ENCODE assay signal across 24 mouse cellular contexts in the genomic region with DNA sequence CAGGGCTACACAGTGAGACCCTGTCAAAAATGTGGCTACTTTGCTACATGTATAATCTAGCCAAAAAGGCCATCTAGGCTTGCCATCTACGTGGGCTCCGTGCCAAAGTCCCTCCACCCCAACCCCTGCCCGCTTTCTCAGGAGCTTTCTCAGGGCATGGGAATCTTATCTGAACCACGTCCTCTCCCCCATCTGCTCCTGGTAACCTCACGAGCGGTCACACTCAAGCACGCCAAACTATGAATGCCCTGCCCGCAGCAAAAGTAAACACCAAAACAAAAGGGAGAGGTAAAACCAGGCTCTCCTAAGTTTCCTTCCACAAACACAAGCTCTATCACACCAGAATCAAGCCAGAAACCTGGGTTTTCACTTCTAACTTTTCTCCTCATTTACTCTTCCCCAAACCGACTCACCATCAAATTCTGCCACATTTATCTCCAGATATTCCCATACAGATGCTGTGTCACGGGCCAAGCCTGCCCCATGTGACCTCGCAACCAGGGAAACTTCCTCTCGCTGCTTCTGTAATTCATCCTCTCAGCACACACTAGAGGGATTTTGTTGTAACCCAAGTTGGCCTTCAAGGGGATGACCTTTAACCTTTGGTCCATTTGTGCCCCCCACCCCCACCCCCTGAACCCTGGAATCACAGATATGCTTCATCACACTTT.
DNase-seq lines count a peak whose midpoint lies in the region; ATAC-seq and TF ChIP-seq lines count a peak whose summit lies in the region.
"Had no signal": no experiment of that assay in that cellular context is flagged by ENCODE, and none has a peak within 500 bp of the region (broad histone marks: within the 10 kb centered on the region; RNA-seq: fewer than 3 reads in every experiment).

No protein-coding gene starts in this region.

- 40% methylated on average over 12 of the region's 12 CpGs for WGBS in liver, embryonic 14.5 days (ENCODE audit: insufficient replicate concordance)
- 63% methylated on average over 12 of the region's 12 CpGs for WGBS in liver, embryonic 11.5 days

- TF ChIP-seq POLR2A in bone marrow macrophage, adult 2 months (IDR thresholded peaks at IDR 0.05; ENCODE audit: borderline replicate concordance, low read depth, low read length) = no peak

- peaks cover 3% of the 10 kb centered on the region for H3K36me3 ChIP-seq in liver, embryonic 14.5 days (replicated peaks; ENCODE audit: control insufficient read depth, insufficient read depth, low read depth)
- no peaks in the 10 kb centered on the region for H3K36me3 ChIP-seq in liver, embryonic 11.5 days (ENCODE audit: control insufficient read depth, insufficient read depth, low read length)
- H3K36me3 ChIP-seq: heart, embryonic 15.5 days; midbrain, embryonic 15.5 days; neural tube, embryonic 13.5 days had no signal

- no peak overlapping the region for H3K27ac ChIP-seq in liver, embryonic 14.5 days
- H3K27ac ChIP-seq in liver, embryonic 11.5 days (ENCODE audit: low read depth, low read length) = no peak overlapping the region
- peak overlapping the region; percentile 12; the same call in 1 of the 2 replicates for H3K27ac ChIP-seq in bone marrow macrophage, adult 2 months (ENCODE audit: insufficient read depth, low read depth, low read length)
- H3K27ac ChIP-seq: heart, embryonic 15.5 days; hindbrain, embryonic 13.5 days; kidney, postnatal 0 days; limb, embryonic 10.5 days; lung, embryonic 15.5 days; macrophage; midbrain, embryonic 15.5 days; neural tube, embryonic 13.5 days had no signal

- no peaks in the 10 kb centered on the region for H3K9me3 ChIP-seq in liver, embryonic 14.5 days (ENCODE audit: control insufficient read depth, low read length)
- no peaks in the 10 kb centered on the region for H3K9me3 ChIP-seq in liver, embryonic 11.5 days (ENCODE audit: control insufficient read depth, low read length)
- H3K9me3 ChIP-seq: heart, embryonic 15.5 days; hindbrain, embryonic 13.5 days; limb, embryonic 10.5 days; lung, embryonic 15.5 days; midbrain, embryonic 15.5 days; neural tube, embryonic 13.5 days had no signal

- H3K27me3 ChIP-seq in liver, embryonic 14.5 days (ENCODE audit: control insufficient read depth, insufficient read depth, low read length) = no peaks in the 10 kb centered on the region
- H3K27me3 ChIP-seq in liver, embryonic 11.5 days (replicated peaks; ENCODE audit: control insufficient read depth, insufficient read depth, low read length) = no peaks in the 10 kb centered on the region
- H3K27me3 ChIP-seq: heart, embryonic 15.5 days; hindbrain, embryonic 13.5 days; lung, embryonic 15.5 days; midbrain, embryonic 15.5 days; neural tube, embryonic 13.5 days had no signal

- ATAC-seq in liver, embryonic 14.5 days (ENCODE audit: insufficient read depth) = 0 out of 2 replicates have a peak, but pooled peaks have one; percentile 21
- ATAC-seq in liver, embryonic 11.5 days (replicated peaks; ENCODE audit: low FRiP score) = no peak; the same call in 1 of the 2 replicates
- peak; percentile 49 for ATAC-seq in erythroblast, adult 5-6 weeks (replicated peaks; ENCODE audit: low FRiP score, poor library complexity, severe bottlenecking)
- ATAC-seq in megakaryocyte-erythroid progenitor cell, adult 5-6 weeks (replicated peaks; ENCODE audit: low FRiP score, low TSS enrichment, poor library complexity, severe bottlenecking) = peak; percentile 80
- ATAC-seq: forebrain, postnatal 0 days; midbrain, embryonic 15.5 days had no signal

- DNase-seq in liver, embryonic 14.5 days (ENCODE audit: low read depth in 3 of 3, low spot score in 3 of 3) = no peak
- no peak for DNase-seq in liver, embryonic 11.5 days (ENCODE audit: low spot score)
- DNase-seq in cerebellum, adult 8-10 months = no peak
- DNase-seq in urinary bladder, postnatal 25 days (ENCODE audit: low spot score) = no peak
- DNase-seq: adrenal gland, postnatal 10 days; cerebellum, adult 9-10 months; forebrain, postnatal 0 days; gastrocnemius, postnatal 25 days; heart, postnatal 36 days; kidney, adult 2 months; layer of hippocampus, adult 9-11 months; retina, postnatal 1 day; thymus, postnatal 14 days had no signal

- no peak overlapping the region for H3K9ac ChIP-seq in liver, embryonic 14.5 days (replicated peaks)
- no peak overlapping the region for H3K9ac ChIP-seq in liver, embryonic 11.5 days (ENCODE audit: low read depth, low read length)
- H3K9ac ChIP-seq: forebrain, postnatal 0 days; heart, embryonic 15.5 days; hindbrain, embryonic 13.5 days; lung, embryonic 15.5 days; midbrain, embryonic 15.5 days; neural tube, embryonic 13.5 days had no signal

- no peak overlapping the region for H3K4me3 ChIP-seq in liver, embryonic 14.5 days (ENCODE audit: insufficient read depth in 1 of 2, low read depth in 2 of 2, low read length in 2 of 2)
- H3K4me3 ChIP-seq in liver, embryonic 11.5 days (ENCODE audit: low read depth, low read length) = no peak overlapping the region
- H3K4me3 ChIP-seq in bone marrow macrophage, adult 2 months (ENCODE audit: insufficient read depth, low read length) = no peak overlapping the region
- H3K4me3 ChIP-seq: heart, embryonic 15.5 days; hindbrain, embryonic 13.5 days; limb, embryonic 10.5 days; lung, embryonic 15.5 days; midbrain, embryonic 15.5 days; neural tube, embryonic 13.5 days had no signal

- no peak for TF ChIP-seq CTCF in liver, embryonic 14.5 days (IDR thresholded peaks at IDR 0.05; ENCODE audit: low read depth)
- no peak for TF ChIP-seq CTCF in bone marrow macrophage, adult 2 months (IDR thresholded peaks at IDR 0.05; ENCODE audit: low read depth, low read length)

- peaks cover 0 to 9% of the 10 kb centered on the region in 2 experiments; a peak in 2 of 4 replicates for H3K4me1 ChIP-seq in liver, embryonic 14.5 days (replicated peaks; ENCODE audit: control insufficient read depth in 2 of 2, insufficient read depth in 2 of 2, low read length in 1 of 2)
- no peaks in the 10 kb centered on the region; the same call in 1 of the 2 replicates for H3K4me1 ChIP-seq in liver, embryonic 11.5 days (replicated peaks; ENCODE audit: control insufficient read depth, insufficient read depth, low read length)
- peaks cover 14% of the 10 kb centered on the region for H3K4me1 ChIP-seq in bone marrow macrophage, adult 2 months (ENCODE audit: control insufficient read depth, insufficient read depth, low read length)
- H3K4me1 ChIP-seq: heart, embryonic 15.5 days; hindbrain, embryonic 13.5 days; limb, embryonic 10.5 days; midbrain, embryonic 15.5 days; neural tube, embryonic 13.5 days had no signal

- TF ChIP-seq EP300 in liver, embryonic 14.5 days (IDR thresholded peaks at IDR 0.05; ENCODE audit: low read depth) = no peak

- H3K4me2 ChIP-seq in liver, embryonic 14.5 days (ENCODE audit: low read depth) = no peak overlapping the region
- no peak overlapping the region for H3K4me2 ChIP-seq in liver, embryonic 11.5 days
- H3K4me2 ChIP-seq: heart, embryonic 15.5 days; hindbrain, embryonic 13.5 days; lung, embryonic 15.5 days; midbrain, embryonic 15.5 days; neural tube, embryonic 13.5 days had no signal
